Mouse (Mus musculus) cerebellum, postnatal 36 days (tissue): ENCODE measurements around the gene Sema3b.
A peak's percentile ranks its signal among the peaks of the same experiment; 100 is the strongest.

Experiments used
- DNase-seq, 2 experiments: peaks; one replicate each; pipeline ENCODE4 v3.0.0; 2021 to 2022; ENCODE audit warnings: mixed read lengths in 2 of 2

Sema3b gene

DNA sequence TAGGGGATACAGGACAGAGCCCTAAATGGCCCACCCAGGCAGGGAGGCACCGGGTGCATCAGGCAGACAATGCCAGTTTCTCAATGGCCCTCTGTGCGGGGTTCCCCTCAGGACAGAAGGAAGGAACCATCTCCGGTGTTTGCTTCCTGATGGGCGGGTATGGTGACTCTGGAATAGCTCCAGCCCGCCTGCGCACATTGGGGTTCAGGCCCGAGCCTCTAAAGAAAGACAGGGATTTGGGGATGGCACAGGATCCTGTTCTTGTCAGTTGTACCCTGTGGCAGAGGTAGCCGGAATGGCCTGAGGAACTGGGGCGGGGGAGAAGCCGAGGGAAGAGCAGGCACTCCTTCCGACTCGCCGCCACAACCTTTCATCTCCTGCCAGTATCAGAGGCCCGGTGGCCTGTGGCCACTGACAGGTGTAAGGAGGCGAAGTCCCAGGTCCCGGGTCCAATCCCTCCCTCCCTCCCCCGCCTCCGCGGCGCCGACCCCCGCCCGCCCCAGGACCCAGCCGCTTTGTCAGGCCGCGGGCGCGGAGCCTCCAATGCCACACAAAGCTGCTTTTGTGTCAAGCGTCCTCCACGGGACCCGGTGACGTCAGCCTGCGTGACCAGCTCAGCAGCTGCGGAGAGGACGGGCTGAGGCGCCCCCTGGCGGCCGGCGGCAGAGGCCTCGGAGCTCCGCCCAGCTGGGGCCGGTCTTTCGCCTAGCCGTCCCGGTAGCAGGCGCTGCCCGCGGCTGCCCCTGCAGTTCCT is 3.3 kb upstream of the Sema3b start:
- peak; percentile 99 to 100 for DNase-seq

DNA sequence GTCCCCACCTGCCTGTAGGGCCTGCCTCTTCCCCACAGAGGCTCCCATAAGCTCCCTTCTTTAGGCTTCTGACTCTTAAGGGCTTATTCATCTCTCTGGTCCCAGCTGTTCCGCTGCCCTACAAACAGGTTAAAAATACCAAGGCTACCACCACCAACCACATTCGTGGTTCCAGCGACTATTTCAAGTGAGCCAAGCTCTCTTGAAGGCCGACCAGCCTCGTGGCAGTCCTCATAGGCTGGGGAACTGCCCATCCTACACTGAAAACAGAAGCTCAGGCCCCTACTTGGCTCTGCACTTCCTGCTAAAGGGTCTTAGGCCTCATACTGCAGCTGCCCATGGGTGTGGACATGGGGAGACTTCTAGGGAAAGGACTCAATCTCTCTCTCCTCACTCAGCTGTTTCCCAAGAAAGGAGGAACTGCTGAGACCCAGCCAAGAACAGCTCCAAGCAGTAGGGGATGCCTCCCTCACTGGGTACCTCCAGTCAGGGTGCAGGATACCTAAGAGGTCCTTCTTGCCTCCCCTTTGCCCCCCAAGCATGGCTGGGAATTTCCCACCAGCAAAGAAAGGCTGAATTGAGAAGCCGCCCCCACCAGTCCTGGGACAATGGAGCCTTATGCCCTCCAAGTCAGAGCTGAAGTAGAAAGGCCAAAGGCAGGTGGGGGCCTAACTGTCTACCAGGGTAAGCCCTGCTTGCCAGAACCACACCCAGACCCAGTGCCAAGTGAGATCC is 2.6 kb upstream of the Sema3b start:
- no peak for DNase-seq

DNA sequence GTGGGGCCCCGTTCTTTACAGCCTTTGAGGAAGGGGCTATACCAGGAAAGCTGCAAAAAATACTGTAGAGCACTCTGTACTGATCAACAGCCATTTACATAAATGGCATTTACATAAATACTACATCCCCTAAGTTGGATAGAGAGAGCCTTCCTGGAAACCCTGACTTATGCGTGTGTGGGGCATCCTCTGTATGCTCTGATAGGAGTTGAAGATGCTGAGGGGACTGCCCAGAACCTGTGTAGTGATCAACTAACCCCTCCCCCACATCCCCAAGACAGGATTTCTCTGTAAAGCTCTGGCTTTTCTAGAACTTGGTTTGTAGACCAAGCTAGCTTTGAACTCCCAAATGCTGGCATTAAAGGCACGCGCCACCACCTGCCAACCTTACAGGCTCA is 403 bp upstream of the Sema3b start:
- DNase-seq = no peak

DNA sequence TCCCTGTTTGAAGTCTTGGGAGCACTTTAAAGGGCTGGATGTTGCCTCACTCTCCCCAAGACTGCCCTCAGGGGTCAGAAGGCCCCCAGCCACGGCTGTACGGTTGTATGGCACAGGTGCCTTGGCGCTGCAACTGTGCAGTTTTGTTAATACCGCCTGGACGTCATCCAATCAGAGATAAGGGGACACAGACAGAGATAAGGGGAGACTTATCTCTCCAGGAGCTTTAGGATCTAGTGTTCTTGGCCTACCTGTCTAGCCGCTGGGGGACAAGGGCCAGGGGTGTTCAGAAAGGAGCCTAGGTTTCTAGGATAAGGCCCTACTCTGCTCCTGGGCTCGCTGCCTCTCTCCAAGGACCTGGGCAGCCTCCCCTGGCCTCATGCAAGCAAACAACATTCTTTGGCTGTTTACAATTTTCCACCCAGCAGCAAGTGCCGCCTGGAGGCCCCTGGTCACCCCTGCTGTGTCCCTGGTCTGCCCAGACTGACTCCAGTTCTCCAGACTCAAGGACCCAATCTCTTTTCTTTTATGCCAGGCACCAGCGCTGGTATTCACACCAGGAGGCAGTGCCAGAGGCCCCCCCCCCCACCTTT is 1.3 kb downstream of the Sema3b start:
- DNase-seq = no peak

DNA sequence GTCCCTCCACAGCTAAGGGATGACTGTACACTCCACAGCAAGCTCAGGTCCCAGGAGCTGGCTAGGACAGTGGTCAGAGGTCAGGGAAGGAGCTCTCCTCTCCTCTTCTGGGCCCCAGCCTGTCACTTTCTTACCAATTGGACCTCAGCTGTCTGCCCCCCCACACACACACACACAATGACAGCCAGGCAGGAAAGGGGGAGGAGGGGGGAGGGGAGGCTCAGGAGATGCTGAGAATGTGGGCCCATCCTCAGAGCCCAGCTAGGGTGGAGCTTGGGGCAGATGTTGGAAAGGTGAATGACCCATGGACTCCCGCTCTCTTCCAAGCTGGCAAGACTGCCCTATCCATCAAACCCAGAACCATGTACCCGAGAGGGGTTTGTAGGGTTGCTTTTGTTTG is 2.0 kb downstream of the Sema3b start:
- no peak for DNase-seq

DNA sequence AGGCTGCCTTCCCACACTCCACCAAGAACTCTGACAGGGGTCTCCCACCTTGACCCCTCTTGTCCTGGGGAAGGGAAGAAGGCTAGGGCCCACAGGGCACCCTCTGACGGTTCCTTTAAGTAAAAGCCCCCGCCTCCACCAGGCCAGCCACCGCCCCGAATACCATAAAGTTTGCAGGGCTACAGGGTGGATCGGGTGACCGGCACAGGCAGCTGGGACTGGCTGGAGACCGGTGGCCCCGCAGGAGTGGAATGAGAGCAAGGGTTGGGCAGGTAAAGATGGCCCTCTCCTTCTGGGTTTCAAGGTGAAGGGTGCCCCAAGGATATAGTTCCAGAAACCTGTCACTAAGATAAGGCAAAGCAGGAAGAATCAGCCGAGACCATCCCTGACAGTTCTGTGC is 2.4 kb downstream of the Sema3b start:
- no peak for DNase-seq

DNA sequence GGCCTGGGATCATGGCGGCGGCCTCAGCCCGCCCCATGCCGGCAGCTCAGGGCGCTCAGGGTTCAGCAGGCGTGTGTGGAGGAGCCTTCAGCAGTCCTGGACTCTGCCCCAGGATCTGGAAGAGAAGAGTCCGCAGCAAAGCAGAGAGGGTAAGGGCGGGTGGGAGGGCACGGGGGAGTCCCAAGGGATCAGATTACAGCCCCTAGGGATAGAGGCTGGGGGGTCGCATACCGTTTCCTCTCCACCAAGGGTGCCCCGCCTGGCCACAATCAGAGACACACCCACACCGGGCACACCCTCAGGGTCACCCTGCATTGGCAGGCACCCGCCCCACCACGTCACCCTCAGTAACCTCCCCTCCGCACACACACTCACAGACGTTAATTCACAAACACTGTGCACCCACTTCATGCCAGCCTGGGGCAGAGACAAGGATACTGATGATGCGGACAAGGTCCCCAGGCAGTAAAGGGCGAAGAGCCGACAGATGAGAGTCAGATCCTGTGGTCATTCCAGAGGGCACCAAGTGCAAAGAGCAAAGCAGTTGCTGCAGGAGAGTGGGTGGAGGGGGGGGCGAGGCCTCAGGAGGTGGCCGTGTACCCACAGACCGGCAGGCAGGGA is 3.9 kb downstream of the Sema3b start:
- DNase-seq = no peak

DNA sequence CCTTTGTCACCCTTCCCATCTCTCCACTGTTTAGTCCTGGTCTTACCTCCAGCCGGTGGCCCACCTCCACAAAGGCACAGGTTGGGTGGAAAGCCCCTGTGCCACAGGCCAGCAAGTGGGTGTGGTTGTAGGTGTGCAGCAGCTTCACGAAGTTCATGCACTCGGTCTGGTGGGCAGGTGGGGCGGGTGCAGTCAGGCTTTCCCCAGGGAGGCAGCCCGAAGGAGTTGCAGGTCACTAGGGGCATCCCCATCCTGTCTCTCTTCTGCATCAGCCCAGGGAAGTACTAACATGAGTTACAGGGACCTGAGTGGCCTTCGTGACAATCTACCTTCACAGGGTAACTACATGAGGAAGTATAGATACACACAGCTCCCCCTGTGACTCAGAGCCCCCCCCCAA is 5.8 kb downstream of the Sema3b start:
- no peak for DNase-seq

DNA sequence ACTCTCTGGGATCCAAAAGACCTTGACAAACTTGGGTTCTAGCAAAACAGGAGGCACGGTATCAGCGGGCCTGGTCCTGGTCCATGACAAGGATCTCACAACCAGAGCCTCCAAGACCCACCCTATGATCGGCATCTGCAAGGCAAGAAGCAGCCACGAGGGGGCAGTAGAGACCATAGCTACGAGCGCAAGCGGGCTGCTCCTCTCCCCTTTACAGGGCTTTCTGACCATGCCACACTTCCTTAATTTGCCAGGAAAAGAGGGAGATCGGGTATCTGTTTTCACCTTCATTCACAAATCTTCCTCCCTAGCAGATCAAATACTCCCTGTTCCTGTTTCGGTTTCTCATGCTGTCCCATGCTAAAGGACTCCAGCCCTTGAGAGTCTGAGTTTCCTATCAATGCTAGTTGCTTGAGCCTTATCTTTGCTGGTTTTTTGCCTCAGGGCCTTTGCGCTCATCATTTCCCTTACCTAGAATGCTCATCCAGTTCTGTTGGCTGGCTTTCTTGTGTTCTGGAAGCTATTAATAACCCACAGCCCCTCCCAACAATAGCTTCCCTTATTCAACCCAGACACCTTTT is 6.9 kb downstream of the Sema3b start:
- DNase-seq = peak; percentile 93 to 96

DNA sequence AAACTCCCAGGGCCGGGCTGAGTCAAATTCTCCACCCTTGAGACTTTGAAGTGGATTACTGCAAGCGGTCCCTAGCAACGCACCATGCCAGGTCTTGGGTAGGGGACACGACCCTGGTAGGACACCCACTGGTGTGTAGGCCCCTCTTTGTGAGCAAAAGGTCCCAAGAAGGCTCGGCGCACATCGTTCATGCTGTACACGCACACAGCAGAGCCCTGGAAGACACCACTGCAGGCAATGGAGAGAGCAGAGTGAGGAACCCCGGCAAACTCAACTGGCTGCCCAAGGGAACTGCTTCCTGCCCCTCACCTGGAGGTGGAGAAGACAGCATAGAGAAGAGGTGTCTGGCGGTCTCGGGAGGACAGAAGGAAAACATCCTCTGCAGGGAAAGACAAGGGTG is 7.8 kb downstream of the Sema3b start:
- no peak for DNase-seq

DNA sequence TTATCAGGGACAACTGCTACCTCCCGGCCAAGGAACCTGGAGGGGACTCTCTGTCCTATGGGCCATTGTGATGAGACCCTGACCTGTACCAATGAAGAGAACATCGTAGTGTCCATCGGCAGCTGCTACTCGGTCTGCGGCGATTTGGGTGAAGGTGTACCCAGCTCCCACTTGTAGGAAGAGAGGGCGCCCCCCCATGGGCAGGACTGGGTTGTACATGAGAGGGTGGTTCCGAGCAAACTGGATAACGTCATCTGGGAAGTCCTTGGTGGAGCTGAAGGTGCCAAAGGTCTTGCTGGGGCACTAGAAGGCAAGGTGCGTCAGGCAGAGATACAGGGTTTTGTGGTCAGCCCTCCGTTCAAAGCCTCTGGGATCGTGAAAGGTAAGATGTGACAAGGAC is 8.3 kb downstream of the Sema3b start:
- DNase-seq = no peak

DNA sequence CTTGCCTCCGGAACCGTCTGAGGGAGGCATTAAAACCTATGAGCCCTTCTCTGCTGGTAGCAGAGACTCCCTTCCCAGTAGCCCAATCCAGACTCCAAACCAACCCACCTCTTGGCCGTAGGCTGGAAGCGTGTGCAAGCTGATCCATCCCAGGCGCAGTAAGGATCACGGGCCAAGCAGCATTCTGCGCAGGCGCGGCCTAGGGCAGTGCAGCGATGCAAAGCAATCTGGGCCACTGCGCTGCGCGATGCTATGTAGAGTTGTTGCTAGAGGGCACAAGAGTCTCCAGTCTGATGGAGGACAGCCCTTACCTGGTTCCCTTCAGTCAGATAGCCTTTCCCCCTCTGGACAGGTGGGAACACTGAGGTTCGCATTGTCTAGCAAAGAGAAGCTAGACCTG is 9.2 kb downstream of the Sema3b start:
- peak; percentile 55 to 67 for DNase-seq

DNA sequence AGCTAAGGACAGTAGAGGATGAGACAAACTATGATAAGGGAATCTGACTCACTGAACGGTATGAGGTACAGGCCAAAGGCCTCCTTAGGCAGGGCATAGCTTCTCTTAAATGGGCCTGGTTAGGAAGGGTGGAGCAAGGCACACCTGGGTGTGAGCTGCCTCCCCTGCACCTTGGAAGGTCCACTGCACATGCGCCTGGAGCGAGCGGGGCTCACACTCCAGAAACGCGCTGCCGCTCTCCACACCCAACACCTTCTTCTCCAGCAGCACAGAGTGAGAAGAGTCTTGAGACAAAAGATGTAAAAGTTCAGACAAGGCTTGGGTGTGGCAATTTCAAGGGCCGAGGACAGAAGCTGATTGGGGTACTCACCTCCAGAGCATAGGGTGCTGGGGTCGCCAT is 9.6 kb downstream of the Sema3b start:
- no peak for DNase-seq

DNA sequence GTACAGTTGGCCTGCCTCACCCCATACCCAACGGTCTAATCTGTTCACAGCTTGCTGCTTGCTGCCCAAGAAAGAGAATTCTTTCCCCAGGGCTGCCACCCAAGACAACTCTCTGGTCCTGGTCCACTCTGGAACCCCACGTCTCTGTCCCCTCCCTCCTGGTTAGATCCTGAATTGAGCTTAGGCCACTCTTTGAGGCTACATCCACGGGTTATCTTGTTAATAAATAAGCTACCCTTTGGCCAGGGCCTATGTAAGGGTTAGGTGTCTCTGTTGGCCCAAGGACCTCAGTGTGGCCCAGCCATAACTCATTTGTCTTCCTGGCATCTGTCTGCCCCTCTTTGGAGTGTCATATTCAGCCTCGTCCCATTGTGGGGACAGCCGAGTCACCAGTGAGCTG is 10.6 kb downstream of the Sema3b start:
- DNase-seq = no peak

DNA sequence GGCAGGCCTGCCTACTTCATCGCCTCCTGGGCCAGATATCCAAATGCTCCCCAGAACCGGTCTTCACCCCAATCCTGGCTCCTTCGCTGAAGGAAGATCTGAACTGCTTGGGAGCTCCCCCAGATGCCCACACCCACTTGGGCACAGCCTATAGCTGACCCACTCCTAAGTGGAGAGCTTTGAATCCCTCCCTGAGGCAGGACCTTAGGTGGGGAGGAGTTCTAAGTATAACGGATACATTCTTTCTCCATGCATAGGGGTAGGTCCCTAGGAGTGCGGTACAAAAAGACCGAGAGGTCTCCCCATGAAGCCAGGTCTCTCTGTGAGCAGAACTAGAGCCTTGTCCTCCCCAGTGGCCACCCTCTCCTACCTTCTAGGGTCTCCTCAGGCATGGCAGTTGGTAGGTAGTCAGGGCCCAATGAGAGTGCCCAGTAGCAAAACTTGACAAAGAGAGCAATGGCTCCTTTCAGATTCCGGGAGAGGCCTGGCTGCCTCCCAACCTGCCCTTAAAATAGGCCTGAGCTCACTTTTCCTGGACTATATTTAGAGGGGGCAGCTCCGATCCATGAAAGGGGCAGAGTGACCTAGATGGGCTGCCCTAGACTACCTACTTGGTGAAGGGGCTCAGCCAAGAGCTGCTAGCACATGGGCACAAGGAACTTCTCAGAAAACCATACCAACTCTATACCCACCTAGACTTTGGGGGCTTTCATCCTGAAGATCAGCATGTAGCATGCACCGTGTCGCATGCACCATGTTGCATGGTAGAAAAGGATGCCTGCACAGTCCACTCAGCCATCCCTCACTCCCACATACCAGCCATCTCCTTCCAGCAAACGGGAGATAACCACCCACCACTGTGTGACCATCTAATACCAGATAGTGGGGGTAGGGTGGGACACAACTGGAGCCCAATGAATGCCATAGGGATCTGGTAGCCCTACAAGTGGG is 12.1 kb downstream of the Sema3b start:
- DNase-seq = no peak

DNA sequence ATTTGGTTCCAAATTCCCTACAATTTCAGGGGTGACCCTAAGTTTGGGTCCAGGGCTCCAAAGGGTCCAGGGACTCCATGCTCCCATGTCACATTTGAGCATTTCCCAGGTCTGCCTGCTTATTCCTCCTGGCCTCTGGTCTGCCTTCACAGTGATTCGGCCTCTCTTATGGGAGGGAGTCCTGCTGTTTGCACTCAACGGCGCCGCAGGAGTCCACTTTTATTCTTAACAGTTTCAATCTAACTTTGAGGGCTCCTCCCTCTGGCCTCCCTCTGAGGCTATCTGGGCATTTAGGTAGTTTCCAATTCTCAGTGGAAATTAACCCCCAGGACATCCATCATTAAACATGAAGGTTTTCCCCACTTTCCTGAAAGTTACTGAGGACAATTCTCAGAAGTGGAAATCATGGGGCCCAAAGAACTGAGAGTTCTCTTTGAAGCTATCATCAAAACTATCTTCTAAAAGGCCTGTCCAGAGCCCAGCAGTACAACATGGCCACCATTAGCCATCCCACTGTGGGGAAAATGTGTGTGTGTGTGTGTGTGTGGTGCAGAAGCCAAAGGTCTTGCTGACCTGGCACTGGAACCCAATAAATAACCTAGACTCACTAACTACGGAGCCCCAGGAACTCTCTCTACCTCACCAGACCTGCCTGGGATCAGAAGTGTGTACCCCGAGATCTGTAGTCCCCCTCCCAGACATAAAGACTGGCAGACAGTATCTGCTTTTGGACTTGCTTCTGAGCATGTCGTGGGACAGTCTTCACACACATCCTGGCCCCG is 14.6 kb downstream of the Sema3b start:
- DNase-seq = no peak

DNA sequence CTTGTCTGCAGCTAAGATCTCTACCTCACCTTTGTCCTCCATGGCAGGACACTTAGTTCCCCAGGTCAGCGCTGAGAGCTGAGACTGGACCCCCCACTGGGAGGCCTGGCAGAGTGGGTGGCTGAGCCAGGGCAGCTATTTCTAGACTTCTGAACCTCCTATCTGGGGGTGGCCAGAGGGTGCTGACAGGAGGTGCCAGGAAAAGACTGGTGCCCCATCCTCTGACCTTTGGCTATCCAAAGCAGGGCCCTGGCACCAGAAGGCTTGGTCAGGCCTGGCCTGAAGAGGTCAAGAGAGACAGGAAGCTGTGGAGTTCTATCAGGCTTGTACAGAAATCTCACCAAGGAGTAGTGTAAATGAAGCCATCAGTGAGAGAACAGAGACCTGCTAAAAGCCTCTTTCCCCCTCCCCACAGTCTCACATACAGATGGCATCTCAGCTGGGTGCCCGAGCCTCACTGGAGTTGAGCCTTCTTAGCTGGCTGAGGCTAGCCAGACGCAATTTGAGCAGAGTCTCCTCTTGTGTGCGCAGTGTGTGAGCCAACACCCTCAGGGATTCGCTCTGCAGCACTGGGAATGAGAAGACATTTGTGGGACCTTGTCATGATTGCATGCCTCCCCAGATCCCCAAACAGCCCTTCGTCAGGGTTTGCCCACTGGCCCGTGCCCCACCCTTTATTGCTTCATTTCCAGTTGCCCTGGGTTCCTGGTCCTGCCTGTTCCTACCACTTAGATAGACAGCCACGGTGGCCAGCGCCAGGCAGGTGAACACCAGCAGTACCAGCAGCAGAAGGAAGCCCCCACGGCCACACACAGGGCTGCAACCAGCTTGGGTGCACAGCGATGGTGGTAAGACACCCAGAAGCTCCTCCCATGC is 15.7 kb downstream of the Sema3b start:
- peak; percentile 86 to 88 for DNase-seq

DNA sequence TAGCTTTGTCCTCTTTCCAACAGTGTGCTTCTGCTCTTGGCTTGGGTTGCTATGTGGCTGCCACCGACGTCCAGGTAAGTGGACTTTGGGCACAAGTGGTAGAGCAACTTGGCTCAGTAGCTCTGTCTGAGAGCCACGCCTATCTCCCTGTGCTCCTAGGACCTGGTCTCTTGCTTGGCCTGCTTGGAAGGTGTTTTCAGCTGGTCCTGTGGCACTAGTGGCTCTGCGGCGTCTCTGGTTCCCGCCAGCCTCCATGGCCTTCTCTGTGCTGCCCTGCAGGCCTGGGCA is 18.3 kb downstream of the Sema3b start:
- DNase-seq = no peak

DNA sequence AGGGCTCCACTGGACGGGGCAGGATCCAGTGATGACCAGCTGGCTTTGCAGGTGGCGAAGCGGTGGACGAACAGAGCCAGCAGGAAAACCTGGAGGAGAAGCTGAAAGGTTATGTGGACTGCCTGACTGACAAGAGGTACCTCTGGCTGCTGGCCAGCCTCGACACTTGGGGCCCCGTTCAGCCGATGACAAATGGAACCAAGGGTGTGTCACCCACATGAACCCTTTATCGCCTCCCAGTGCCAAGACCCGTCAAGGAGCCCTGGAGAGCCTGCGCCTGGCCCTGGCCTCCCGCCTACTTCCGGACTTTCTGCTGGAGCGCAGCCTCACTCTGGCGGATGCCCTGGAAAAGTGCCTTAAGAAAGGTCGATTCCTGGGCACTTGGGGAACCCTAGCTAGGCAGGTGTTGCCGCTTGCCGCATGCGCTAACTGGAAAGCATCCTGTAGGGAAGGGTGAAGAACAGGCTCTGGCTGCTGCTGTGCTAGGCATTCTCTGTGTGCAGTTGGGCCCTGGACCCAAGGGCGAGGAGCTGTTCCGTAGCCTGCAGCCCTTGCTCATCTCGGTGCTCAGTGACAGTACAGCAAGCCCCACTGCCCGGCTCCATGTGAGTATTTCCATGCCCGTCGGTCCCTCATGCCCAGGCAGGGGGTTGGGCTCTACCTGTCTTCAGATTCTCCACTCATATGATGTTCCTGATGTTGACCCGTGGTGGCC is 18.8 kb downstream of the Sema3b start:
- DNase-seq = no peak
